Mouse (Mus musculus): ENCODE data around the gene Fbxw11. TPM values are rescaled to one million over a fixed set of nuclear protein-coding genes. Genes with fewer than 3 reads are reported as not detected.
"Not testable (repeated sequence)": the region's sequence is repeated elsewhere in the genome, so short reads cannot be mapped to it uniquely, and the experiment has no call there.

Fbxw11 gene
- 80.3 and 82.7 TPM in 2 replicates for polyA plus RNA-seq (2012; rRNA removed)

DNA sequence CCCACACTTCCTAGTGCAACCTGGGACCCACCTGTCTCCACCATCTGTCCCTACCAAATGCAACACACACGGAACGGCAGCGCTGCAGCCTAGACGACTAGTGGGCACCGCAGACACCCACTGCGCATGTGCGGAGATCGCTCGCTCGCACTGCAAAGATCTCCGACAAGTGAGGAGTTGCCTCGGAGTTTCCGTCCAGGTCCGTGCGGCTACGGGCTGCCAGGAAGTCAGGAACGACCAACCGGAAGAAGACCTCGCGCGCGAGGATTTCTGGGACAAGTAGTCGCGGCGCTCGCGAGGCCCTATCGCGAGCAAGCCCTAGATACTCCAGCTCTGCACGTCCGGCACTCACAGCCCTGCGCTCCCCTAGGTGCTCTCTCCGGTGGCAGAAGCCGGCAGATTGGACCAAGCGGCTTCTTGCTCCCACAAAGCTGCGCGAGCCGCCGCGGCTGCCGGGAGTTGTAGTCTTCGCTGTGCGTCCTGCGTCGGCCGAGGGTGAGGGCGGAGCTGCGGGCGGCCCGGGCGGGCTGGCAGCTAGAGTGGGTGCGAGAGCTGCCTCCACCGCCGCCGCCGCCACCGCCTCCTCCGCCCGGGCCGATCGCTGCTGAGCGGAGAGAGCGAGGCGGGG, at the start of gene Fbxw11:
Gene Fbxw11, plus strand, starts transcription at position 476 of the 628 bp plus-strand sequence.
- DNase-seq (ENCODE audit: extremely low spot score in 1 of 2, low spot score in 1 of 2), result peak; percentile 95 to 96

GRCm38 (mm10) chr11:32593081-32593480, 49.4 kb upstream of the Fbxw11 start:
- no peak for DNase-seq (ENCODE audit: extremely low spot score in 1 of 2, low spot score in 1 of 2)

DNA sequence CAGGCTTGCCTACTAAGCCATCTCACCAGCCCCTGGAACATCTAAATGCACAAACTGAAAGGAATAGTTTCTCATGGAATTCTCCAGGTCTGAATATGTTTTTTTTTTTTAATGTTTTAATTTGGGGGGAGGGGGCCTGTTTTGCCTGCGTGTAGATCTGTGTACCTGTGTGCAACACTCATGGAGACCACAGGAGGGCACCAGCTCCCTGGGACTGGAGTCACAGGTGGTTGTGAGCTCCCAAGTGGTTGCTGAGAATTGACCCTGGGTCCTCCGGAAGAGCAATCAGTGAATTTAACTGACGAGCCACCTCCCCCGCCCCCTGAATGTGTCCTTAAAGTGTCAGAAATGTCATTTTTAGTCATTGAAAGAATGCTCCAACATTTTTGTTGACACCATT, 48.4 kb upstream of the Fbxw11 start:
- no peak for DNase-seq (ENCODE audit: extremely low spot score in 1 of 2, low spot score in 1 of 2)

GRCm38 (mm10) chr11:32600371-32600770, 42.2 kb upstream of the Fbxw11 start:
- DNase-seq (ENCODE audit: extremely low spot score in 1 of 2, low spot score in 1 of 2), result no peak

- DNase-seq (ENCODE audit: extremely low spot score in 1 of 2, low spot score in 1 of 2), result no peak
These were observed 40.8 kb upstream of the Fbxw11 start for GRCm38 (mm10) chr11:32601528-32602323.

DNA sequence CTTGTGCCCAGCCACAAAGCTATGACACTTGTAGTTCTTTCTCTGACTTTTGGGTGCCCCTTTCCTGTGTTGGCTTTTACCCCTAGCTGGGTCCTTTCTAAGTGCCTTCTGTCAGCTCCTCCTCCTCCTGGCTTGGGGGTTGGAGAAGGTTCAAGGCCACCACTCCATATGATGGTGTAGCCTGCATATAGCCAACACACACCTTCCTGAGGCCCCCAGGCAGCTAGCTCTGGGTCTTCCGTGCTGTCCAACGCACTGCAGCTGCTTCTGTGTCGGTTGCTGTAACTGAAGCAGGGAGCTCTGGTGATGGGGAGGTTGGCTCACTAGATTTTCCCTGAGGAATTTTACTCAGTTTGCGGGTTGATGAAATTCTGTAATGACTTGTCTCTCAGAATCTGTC, 37.9 kb upstream of the Fbxw11 start:
- no peak for DNase-seq (ENCODE audit: extremely low spot score in 1 of 2, low spot score in 1 of 2)

- no peak for DNase-seq (ENCODE audit: extremely low spot score in 1 of 2, low spot score in 1 of 2)
These were observed 37.2 kb upstream of the Fbxw11 start for GRCm38 (mm10) chr11:32605131-32605860.

DNA sequence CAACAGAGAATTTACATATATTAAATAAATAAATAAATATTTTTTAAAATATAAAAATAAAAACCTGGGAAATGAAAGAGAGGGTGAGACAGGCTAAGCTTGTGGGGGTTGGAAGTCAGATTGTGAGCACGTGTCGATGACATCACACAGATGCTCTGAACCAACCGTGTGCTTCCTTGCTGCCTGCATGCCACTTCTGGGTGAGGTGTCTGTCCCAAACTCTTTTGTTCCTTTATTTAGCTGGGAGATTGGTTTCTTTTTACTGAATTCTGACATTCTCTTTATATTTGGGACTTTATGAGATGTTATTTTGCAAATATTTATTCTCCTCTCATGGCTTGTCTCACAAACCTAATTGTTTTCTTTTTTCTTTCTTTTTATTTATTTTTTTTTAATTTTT, 36.6 kb upstream of the Fbxw11 start:
- no peak for DNase-seq (ENCODE audit: extremely low spot score in 1 of 2, low spot score in 1 of 2)

DNA sequence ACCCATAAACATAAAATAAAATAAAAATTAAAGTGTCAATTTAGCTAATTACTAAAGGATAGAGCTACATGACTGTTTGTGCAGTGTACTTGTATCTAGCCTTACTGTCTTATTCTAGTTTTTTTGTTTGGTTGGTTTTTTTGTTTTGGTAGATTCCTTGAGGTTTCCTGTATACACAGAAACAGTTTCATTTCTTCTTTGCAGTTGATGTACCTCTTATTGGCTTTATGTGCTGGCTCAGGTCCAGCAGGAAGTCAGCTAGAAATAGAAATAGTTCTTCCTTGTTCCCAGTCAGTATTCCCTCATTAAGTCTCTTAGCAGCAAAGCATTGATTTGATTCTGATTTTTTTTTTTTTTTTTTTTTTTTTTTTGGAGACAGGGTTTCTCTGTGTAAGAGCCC, 35.2 kb upstream of the Fbxw11 start:
- DNase-seq (ENCODE audit: extremely low spot score in 1 of 2, low spot score in 1 of 2), result no peak

GRCm38 (mm10) chr11:32610616-32611015, 31.9 kb upstream of the Fbxw11 start:
- DNase-seq (ENCODE audit: extremely low spot score in 1 of 2, low spot score in 1 of 2), result no peak

- DNase-seq (ENCODE audit: extremely low spot score in 1 of 2, low spot score in 1 of 2), result no peak
These were observed 30.2 kb upstream of the Fbxw11 start for GRCm38 (mm10) chr11:32612304-32612703.

GRCm38 (mm10) chr11:32614463-32614862, 28.1 kb upstream of the Fbxw11 start:
- no peak for DNase-seq (ENCODE audit: extremely low spot score in 1 of 2, low spot score in 1 of 2)

DNA sequence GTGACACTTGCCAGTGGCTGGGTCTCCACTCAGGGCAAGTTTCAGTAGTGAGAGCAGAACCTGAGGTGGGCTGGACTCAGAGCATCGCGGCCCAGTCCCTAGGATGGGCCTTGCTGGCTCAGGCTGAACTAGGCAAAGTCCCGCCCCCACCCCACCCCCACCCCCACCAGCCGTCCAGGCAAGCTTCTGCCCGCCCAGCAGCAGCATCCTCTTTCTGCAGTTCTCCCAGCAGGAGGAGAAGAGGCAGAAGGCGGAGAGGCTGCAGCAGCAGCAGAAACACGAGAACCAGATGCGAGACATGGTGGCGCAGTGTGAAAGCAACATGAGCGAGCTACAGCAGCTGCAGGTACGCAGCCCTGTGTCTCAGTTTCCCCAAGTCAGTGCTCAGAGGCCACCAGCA, 27.0 kb upstream of the Fbxw11 start:
- no peak for DNase-seq (ENCODE audit: extremely low spot score in 1 of 2, low spot score in 1 of 2)

DNA sequence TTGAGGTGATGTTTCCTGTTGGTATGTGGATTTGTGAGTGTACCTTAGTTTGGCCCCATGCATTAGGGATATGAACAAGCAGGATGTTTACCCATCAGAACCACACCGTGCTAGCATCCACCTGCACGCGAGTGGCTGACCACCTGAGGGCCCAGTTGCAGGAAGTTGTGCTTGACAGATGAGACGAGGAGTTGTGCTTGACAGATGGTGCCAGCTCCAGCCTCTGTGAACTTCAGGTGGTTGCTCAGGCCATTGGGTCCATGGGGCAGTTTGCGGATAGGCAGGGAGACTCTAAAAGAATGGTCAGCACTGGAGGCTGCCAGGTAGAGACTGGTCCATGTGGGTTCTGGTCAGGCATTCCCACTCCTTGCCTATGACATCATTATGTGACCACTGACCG, 26.4 kb upstream of the Fbxw11 start:
- no peak for DNase-seq (ENCODE audit: extremely low spot score in 1 of 2, low spot score in 1 of 2)

DNA sequence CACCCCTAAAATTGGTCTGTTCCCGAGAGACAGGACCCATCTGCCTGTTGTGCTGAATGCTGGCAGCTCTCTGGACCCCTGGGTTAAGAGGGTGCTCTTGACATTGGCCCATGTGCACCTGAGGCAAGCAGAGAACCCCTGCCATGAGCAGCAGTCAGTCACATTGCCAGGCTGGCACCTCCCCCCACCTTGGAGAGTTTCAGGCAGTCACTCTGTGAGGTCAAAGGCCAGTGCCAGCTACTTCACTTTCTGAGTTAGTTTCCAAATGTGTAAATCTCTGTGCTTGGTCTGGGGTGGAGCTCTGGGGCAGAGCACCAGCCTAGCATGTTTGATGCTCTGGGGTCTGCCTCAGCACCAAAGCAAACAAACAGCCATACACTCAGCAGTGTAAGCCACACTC, 24.5 kb upstream of the Fbxw11 start:
- DNase-seq (ENCODE audit: extremely low spot score in 1 of 2, low spot score in 1 of 2), result no peak

DNA sequence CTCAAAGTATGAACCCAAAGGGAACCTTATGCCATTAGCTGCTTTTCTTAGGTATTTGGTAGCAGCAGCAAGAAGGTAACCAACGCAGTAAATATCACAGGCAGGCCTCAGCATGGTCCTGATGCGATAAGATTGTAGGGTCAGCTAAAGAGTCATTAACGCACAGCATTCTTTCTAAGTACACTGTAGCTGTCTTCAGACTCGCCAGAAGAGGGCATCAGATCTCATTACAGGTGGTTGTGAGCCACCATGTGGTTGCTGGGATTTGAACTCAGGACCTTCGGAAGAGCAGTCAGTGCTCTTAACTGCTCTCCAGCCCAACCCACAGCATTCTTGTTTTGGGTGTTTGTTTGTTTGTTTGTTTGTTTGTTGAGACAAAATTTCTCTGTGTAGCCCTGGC, 23.9 kb upstream of the Fbxw11 start:
- DNase-seq (ENCODE audit: extremely low spot score in 1 of 2, low spot score in 1 of 2), result not testable (repeated sequence)

DNA sequence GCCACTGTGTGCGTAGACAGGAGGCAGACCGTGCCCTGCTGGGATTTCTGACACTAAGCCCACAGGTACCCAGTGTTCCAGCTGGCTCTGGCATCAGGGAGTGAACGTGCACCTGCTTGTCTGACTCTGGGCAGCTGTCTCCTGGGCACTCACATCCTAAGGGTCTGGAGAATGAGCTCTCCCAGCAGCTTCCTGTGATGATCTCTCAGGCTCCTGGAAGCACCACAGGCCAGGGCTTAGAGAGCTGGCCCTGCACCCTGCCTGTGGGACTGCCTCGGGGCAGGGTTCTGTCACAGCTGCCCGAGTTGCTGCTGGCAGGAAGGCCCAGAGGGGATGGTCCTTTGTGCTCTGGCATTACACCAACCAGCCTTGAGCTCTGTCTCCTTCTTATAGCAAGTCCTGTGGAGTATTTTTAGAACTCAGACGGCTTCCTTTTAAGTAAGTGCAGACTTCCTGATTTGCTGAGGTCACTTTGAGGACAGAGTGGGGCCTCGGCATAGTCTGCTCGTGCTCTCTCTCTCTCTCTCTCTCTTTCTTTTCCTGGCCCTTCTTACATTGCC, 23.2 kb upstream of the Fbxw11 start:
- no peak for DNase-seq (ENCODE audit: extremely low spot score in 1 of 2, low spot score in 1 of 2)

- no peak for DNase-seq (ENCODE audit: extremely low spot score in 1 of 2, low spot score in 1 of 2)
These were observed 22.6 kb upstream of the Fbxw11 start for GRCm38 (mm10) chr11:32619866-32620456.

DNA sequence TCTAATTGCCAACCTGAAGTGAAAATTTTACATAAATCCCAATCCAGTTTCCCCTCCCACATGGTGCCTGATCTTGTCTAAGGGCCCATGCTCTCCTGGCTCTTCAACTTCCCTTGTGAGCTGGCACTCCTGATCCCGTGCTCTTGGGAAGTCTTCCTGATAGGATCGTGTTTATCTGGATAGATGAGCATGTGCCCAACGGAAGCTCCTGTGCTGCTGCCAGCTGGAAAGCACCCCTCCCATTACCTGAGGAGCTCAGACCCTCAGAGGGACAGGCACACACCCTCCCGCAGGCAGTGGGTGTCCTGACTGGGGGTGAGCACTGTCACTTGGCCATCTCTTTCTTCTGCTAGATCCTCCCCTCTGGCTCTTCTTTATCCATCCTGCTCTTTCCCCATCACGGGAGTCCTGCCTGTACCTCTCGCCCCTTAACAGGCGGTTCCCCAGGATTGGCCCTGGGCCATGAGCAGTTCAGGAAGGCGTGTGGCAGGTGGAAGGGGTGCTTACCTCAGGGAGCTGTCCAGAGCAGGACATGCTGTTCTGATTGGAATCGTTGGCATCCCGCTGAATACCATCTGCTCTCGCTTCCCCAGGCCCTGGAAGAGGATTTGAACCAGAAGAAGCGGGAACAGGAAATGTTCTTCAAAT, 20.6 kb upstream of the Fbxw11 start:
- DNase-seq (ENCODE audit: extremely low spot score in 1 of 2, low spot score in 1 of 2), result no peak

DNA sequence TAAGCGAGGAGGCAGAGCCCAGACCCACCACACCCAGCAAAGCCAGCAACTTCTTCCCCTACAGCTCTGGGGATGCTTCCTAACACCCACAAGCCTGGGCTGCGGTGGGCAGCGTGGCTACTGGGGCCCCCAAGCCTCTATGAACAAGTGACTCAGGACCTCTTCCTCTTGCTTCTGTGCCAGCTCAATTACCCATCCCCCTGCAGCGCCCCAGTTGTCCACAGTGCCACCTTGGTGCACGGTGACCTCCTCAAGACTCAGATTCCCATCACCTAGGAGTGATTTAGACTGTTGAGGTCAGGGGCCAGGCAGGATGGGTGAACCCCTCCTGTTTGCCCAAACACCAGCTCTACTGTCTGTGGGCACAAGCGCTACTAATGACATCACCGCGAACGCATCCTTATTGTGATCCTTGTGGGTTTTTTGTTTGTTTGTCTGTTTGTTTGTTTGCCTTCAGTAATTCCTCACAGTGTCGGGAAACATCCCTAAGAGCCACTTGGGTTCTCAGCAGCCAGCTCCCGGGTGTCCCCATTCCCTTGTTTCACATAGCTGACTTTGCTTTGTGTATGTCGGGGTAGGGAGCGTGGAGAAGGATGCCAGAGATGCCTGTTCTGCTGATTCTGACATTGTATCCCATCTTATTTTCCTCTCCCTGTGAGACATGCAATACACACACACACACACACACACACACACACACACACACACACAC, 19.9 kb upstream of the Fbxw11 start:
- DNase-seq (ENCODE audit: extremely low spot score in 1 of 2, low spot score in 1 of 2), result no peak
